Mouse (Mus musculus) cerebellum, adult 2 months (tissue): Measurements from ENCODE around the gene Ror1. TPM values are rescaled to one million over a fixed set of nuclear protein-coding genes. Genes with fewer than 3 reads are reported as not detected.

Experiments used
- DNase-seq, 2 experiments: peaks; one replicate each; pipeline ENCODE4 v3.0.0; 2021
- H3K27ac ChIP-seq: fragments of 200-500 bp; 2 replicates; pipeline ENCODE4 v1.5.1; 2012; ENCODE audit warnings: low read length, control low read depth, inconsistent platforms; ENCODE audit not compliant: insufficient read depth
- H3K27me3 ChIP-seq: fragments of 200-500 bp; 2 replicates; pipeline ENCODE4 v1.6.1; 2012; ENCODE audit warnings: inconsistent platforms, mild to moderate bottlenecking, low read length, moderate library complexity; ENCODE audit not compliant: control insufficient read depth, insufficient read depth
- H3K4me1 ChIP-seq: fragments of 200-500 bp; 2 replicates; pipeline ENCODE4 v1.6.1; 2011; ENCODE audit warnings: low read length; ENCODE audit not compliant: control insufficient read depth, insufficient read depth
- H3K4me3 ChIP-seq: fragments of 200-500 bp; replicated peaks from 2 replicates; pipeline ENCODE3; 2011; ENCODE audit warnings: mild to moderate bottlenecking, low read depth, low read length, control low read depth; ENCODE audit not compliant: insufficient read depth
- CTCF ChIP-seq: fragments of 200-500 bp; IDR thresholded peaks from 2 replicates; pipeline ENCODE4 v1.5.1; 2011; ENCODE audit warnings: low read depth, mild to moderate bottlenecking, control low read depth, low read length, moderate library complexity, borderline replicate concordance; ENCODE audit not compliant: insufficient read depth
- POLR2A ChIP-seq: fragments of 200-500 bp; IDR thresholded peaks from 2 replicates; pipeline ENCODE4 v1.6.1; 2011; ENCODE audit warnings: low read length, control low read depth, borderline replicate concordance; ENCODE audit not compliant: insufficient read depth
- WGBS: fragments of 180-500 bp; shearing (Covaris S2); methylation state at CpG from one replicate; pipeline ENCODE4 v1.1.7; 2018; 5-methylcytosine and 5-hydroxymethylcytosine counted together
- polyA plus RNA-seq: library from polyadenylated mRNA; depleted of rRNA; stranded (reverse); fragments of >200 nt; gene quantifications from 2 replicates; pipeline ENCODE4 v1.2.3, GENCODE M21; 2012

Ror1 gene
- polyA plus RNA-seq, 1 experiment, result 3.8 TPM

GRCm38 (mm10) chr4:100357881-100358589, 262.4 kb downstream of the Ror1 start:
- DNase-seq, result no peak

GRCm38 (mm10) chr4:100363666-100364065, 268.1 kb downstream of the Ror1 start:
- no peak for DNase-seq
- Histone ChIP-seq H3K4me1 (no peaks in the 10 kb centered on the region; the same call in 1 of the 2 replicates), H3K27ac (no peak overlapping the region), H3K4me3 (no peak overlapping the region), H3K27me3 (no peaks in the 10 kb centered on the region)
- TF ChIP-seq POLR2A, result no peak
- TF ChIP-seq CTCF, result no peak
- 92% methylated on average over 7 of the region's 7 CpGs for WGBS

More at GRCm38 (mm10) chr4:100357881-100358589, 262.4 kb downstream of the Ror1 start:
- WGBS, result 56% methylated on average over 4 of the region's 4 CpGs
- no peak overlapping the region for H3K4me3 ChIP-seq
- no peak overlapping the region for H3K27ac ChIP-seq
- H3K4me1 ChIP-seq, result peaks cover 5% of the 10 kb centered on the region; the same call in 1 of the 2 replicates
- TF ChIP-seq CTCF (no peak), POLR2A (no peak)
- H3K27me3 ChIP-seq, result no peaks in the 10 kb centered on the region

GRCm38 (mm10) chr4:100368691-100369090, 273.1 kb downstream of the Ror1 start:
- WGBS, result 94% methylated on average over 2 of the region's 2 CpGs
- Histone ChIP-seq H3K4me1 (peaks cover 2% of the 10 kb centered on the region; the same call in 1 of the 2 replicates), H3K27ac (no peak overlapping the region), H3K27me3 (no peaks in the 10 kb centered on the region), H3K4me3 (no peak overlapping the region)
- no peak for TF ChIP-seq POLR2A
- TF ChIP-seq CTCF, result no peak
- no peak for DNase-seq

- no peak for DNase-seq
- no peak overlapping the region for H3K27ac ChIP-seq
- peaks cover 2% of the 10 kb centered on the region; the same call in 1 of the 2 replicates for H3K4me1 ChIP-seq
- WGBS, result 94% methylated on average over 7 of the region's 7 CpGs
- H3K27me3 ChIP-seq, result no peaks in the 10 kb centered on the region
- TF ChIP-seq POLR2A (no peak), CTCF (no peak)
- H3K4me3 ChIP-seq, result no peak overlapping the region
These were observed 274.1 kb downstream of the Ror1 start for GRCm38 (mm10) chr4:100369541-100370174.

DNA sequence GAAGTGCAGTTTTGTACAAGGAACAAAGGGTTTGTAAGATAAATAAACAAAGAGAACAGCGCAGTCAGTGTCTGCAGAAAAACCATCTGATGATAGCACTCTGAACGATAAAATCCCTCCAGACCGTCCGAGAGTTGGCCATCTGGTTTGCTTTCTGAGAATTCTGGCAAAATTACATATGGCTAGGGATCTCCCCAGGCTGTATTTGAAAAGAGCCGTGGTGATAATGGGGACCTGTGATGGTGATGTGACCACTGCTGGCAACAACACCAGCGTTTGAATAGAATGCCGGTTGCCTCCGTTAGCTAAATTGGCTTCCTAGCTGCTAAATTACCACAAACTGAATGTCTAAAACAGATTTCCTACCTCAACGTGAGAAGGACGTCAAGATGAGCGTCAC, 277.2 kb downstream of the Ror1 start:
- H3K27ac ChIP-seq, result no peak overlapping the region
- H3K4me3 ChIP-seq, result no peak overlapping the region
- peaks cover 15% of the 10 kb centered on the region; the same call in 1 of the 2 replicates for H3K4me1 ChIP-seq
- WGBS, result 8% methylated on average over 11 of the region's 11 CpGs
- DNase-seq, result peak; percentile 42 to 77
- no peak for TF ChIP-seq POLR2A
- H3K27me3 ChIP-seq, result no peaks in the 10 kb centered on the region

- TF ChIP-seq CTCF, result no peak
- no peak for TF ChIP-seq POLR2A
- 89% methylated on average over 4 of the region's 4 CpGs for WGBS
- no peaks in the 10 kb centered on the region for H3K27me3 ChIP-seq
- no peak overlapping the region for H3K27ac ChIP-seq
- no peak overlapping the region for H3K4me3 ChIP-seq
- H3K4me1 ChIP-seq, result peaks cover 20% of the 10 kb centered on the region; the same call in 1 of the 2 replicates
- DNase-seq, result no peak
These were observed 278.2 kb downstream of the Ror1 start for GRCm38 (mm10) chr4:100373780-100374179.

DNA sequence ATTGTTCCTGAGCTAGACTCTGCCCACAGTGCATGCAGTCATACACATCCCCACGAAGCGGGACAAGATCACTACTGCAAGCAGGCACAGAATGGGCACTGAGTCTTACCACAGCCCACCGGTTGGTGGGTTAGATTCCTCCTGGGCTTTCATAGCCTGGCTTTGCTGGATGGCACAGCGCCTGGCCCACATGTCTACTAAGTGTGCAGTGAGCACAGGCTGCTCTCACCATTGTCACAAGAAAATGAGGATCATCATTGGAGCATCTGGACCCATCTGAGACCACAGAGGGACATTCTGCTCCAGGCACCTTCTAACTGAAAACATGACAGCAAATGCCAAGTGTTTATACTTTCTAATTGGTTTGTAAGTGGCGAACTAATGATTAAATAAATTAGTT, 279.7 kb downstream of the Ror1 start:
- no peak overlapping the region for H3K27ac ChIP-seq
- H3K27me3 ChIP-seq, result no peaks in the 10 kb centered on the region
- no peak overlapping the region for H3K4me3 ChIP-seq
- 84% methylated on average over 5 of the region's 5 CpGs for WGBS
- TF ChIP-seq CTCF (no peak), POLR2A (no peak)
- peaks cover 20% of the 10 kb centered on the region; the same call in 1 of the 2 replicates for H3K4me1 ChIP-seq
- no peak for DNase-seq

- peaks cover 17% of the 10 kb centered on the region; the same call in 1 of the 2 replicates for H3K4me1 ChIP-seq
- no peak overlapping the region for H3K27ac ChIP-seq
- H3K4me3 ChIP-seq, result no peak overlapping the region
- no peak for TF ChIP-seq CTCF
- TF ChIP-seq POLR2A, result no peak
- 92% methylated on average over 6 of the region's 6 CpGs for WGBS
- no peak for DNase-seq
- H3K27me3 ChIP-seq, result no peaks in the 10 kb centered on the region
These were observed 280.6 kb downstream of the Ror1 start for GRCm38 (mm10) chr4:100376163-100376562.
